Mouse (Mus musculus) testis, adult 2 months (tissue): Measurements from ENCODE around the gene Rfx6. TPM values are rescaled to one million over a fixed set of nuclear protein-coding genes. Genes with fewer than 3 reads are reported as not detected.
A peak's percentile ranks its signal among the peaks of the same experiment; 100 is the strongest.

Experiments used
- H3K27ac ChIP-seq: fragments of 200-500 bp; 2 replicates; pipeline ENCODE4 v1.5.1; 2012; ENCODE audit warnings: low read depth, low read length; ENCODE audit not compliant: control insufficient read depth, insufficient read depth
- H3K27me3 ChIP-seq: fragments of 200-500 bp; 2 replicates; pipeline ENCODE4 v1.6.1; 2012; ENCODE audit warnings: mild to moderate bottlenecking, low read length, moderate library complexity; ENCODE audit not compliant: control insufficient read depth, insufficient read depth
- H3K36me3 ChIP-seq: fragments of 200-500 bp; 2 replicates; pipeline ENCODE4 v1.6.1; 2012; ENCODE audit warnings: mild to moderate bottlenecking, low read length; ENCODE audit not compliant: control insufficient read depth, insufficient read depth
- H3K4me1 ChIP-seq: fragments of 200-500 bp; 2 replicates; pipeline ENCODE4 v1.6.1; 2012; ENCODE audit warnings: low read length; ENCODE audit not compliant: control insufficient read depth, insufficient read depth
- H3K4me3 ChIP-seq: fragments of 200-500 bp; 2 replicates; pipeline ENCODE4 v1.5.1; 2012; ENCODE audit warnings: low read depth, mild to moderate bottlenecking, low read length, moderate library complexity, mixed read lengths; ENCODE audit not compliant: control insufficient read depth
- CTCF ChIP-seq: fragments of 200-500 bp; IDR thresholded peaks from 2 replicates; pipeline ENCODE4 v1.5.1; 2012; ENCODE audit warnings: low read depth, mild to moderate bottlenecking, inconsistent platforms, low read length, moderate library complexity; ENCODE audit not compliant: control insufficient read depth, insufficient read depth, insufficient replicate concordance
- POLR2A ChIP-seq: fragments of 200-500 bp; IDR thresholded peaks from 2 replicates; pipeline ENCODE4 v1.6.1; 2012; ENCODE audit warnings: low read depth, mild to moderate bottlenecking, inconsistent platforms, low read length, moderate library complexity; ENCODE audit not compliant: control insufficient read depth
- polyA plus RNA-seq: library from polyadenylated mRNA; depleted of rRNA; stranded (reverse); fragments of >200 nt; gene quantifications from 2 replicates; pipeline ENCODE4 v1.2.3, GENCODE M21; 2012; rRNA removed

The Rfx6 gene
- polyA plus RNA-seq, 1 experiment, result 1.1 TPM

DNA sequence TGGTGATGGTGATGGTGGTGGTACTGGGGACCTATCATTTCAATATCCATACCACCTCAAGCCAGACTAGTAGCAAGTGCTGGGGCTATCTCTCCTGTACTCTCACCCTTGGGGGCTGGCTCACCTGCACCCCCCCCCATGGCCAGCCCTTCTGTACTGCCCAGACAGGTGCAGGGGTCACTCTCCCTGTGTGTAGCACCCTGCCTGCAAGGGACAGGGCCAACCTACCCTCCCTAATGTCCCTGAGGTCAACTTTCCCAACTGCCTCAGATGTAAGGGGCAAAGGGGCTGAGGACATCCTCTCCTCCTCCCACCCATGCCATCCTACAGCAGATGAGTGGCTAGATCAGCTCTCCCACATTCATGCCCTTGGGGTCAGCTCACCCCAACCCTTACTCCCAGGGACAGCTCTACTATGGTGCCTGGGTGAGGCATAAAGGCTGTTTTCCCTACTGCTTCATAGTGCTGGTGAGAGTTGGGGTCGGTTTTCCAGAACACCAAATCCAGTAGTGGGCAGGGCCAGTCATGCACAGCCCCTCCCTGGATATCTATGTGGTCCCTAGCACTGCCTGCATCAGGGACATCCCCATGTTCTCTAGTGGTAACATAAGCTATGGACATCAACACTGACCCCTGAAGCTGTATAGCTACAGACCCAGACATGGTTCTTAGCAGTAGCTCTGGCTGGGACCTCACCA is 5.3 kb upstream of the Rfx6 start:
- Histone ChIP-seq H3K4me1 (no peaks in the 10 kb centered on the region), H3K27me3 (no peaks in the 10 kb centered on the region), H3K27ac (no peak overlapping the region), H3K4me3 (no peak overlapping the region), H3K36me3 (no peaks in the 10 kb centered on the region)
- TF ChIP-seq CTCF (no peak), POLR2A (no peak)

DNA sequence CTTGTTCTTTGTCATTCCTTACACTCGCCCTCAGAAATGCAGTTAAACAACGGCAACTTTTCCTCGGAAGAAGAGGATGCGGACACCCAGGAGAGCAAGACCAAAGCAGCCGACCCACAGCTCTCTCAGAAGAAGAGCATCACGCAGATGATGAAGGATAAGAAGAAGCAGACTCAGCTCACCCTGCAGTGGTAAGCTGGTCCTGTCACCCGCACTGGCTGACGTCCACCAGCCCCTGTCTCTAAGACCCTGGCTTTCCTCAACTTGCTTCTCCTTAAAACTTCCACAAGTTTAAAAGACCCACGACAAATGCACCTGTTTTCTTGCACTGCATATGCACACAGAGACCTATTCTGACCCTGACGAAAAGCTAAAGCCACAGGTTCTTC is 689 bp downstream of the Rfx6 start:
- H3K27me3 ChIP-seq, result no peaks in the 10 kb centered on the region
- no peak overlapping the region for H3K27ac ChIP-seq
- H3K36me3 ChIP-seq, result no peaks in the 10 kb centered on the region
- peaks cover 4% of the 10 kb centered on the region for H3K4me1 ChIP-seq
- peak overlapping the region; percentile 30; the same call in 1 of the 2 replicates for H3K4me3 ChIP-seq
- no peak for TF ChIP-seq CTCF
- TF ChIP-seq POLR2A, result no peak

DNA sequence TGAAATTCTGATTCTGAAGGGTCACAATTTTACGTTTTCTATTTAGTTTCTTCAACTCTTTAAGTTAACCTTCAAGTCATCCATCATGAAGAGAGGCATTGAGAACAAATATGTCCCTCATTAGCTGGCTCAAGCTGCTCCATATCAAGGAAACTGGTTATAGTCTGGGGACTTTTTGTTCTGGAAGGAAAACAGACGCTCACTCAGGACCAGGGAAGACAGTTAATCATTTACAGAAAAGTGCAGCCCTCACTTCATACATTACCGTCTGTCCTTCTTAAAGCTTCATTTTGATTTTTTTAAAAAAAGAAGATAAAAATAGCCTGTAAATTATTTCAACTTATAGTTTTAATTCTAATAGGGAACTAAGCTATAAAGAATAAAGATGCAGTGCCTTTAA is 43.3 kb downstream of the Rfx6 start:
- no peaks in the 10 kb centered on the region for H3K36me3 ChIP-seq
- no peak for TF ChIP-seq POLR2A
- TF ChIP-seq CTCF, result no peak
- no peak overlapping the region for H3K27ac ChIP-seq
- H3K27me3 ChIP-seq, result no peaks in the 10 kb centered on the region
- no peaks in the 10 kb centered on the region for H3K4me1 ChIP-seq
- no peak overlapping the region for H3K4me3 ChIP-seq

- H3K4me1 ChIP-seq, result no peaks in the 10 kb centered on the region
- H3K36me3 ChIP-seq, result no peaks in the 10 kb centered on the region
- H3K27ac ChIP-seq, result no peak overlapping the region
- TF ChIP-seq CTCF, result no peak
- TF ChIP-seq POLR2A, result no peak
- H3K4me3 ChIP-seq, result no peak overlapping the region
- no peaks in the 10 kb centered on the region for H3K27me3 ChIP-seq
Observed at GRCm38 (mm10) chr10:51761436-51761835, 83.9 kb downstream of the Rfx6 start.

- Histone ChIP-seq H3K4me3 (no peak overlapping the region), H3K27ac (no peak overlapping the region), H3K36me3 (no peaks in the 10 kb centered on the region), H3K27me3 (no peaks in the 10 kb centered on the region), H3K4me1 (no peaks in the 10 kb centered on the region)
- TF ChIP-seq CTCF (no peak), POLR2A (no peak)
Observed at GRCm38 (mm10) chr10:51763241-51763640, 85.7 kb downstream of the Rfx6 start.

DNA sequence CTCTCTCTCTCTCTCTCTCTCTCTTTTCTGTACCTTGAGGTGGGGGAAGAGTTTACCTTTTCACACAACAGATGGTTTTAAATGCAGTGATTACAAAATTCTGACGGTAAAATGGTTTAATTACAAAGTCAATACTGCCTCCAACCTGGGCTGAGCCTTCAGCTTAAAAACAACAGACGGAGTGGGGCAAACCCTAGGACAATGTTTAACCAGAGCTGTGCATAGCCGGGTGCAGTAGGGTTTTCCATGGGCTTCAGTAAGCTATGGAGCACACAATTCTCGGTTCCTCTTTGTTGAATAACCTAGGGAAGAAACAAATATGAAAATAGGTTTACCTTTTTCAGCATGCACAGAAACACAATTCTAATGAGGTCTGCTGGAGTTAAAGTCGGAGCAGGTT is 90.9 kb downstream of the Rfx6 start:
- no peak for TF ChIP-seq POLR2A
- TF ChIP-seq CTCF, result no peak
- Histone ChIP-seq H3K4me1 (no peaks in the 10 kb centered on the region), H3K27ac (no peak overlapping the region), H3K4me3 (no peak overlapping the region), H3K36me3 (no peaks in the 10 kb centered on the region), H3K27me3 (no peaks in the 10 kb centered on the region)

DNA sequence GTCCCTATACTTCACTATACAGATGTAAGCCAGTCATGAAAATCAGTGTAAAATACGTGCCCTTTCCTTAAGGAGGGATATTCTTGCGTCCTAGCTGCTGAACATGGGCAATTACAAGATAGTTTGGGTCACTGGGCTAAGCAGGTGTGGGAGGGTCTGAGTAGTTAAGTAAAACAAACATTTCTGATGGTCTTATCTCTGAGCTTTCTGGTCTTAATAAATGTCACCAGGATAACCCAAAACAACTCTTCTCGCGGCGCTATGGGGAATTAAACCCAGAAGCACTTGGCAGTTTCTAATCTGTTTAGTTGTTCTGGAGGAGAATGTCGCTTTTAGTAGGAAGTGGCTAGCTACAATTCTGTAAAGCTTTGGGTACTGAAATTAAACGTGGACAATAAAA is 91.7 kb downstream of the Rfx6 start:
- no peaks in the 10 kb centered on the region for H3K27me3 ChIP-seq
- no peak for TF ChIP-seq CTCF
- H3K4me1 ChIP-seq, result no peaks in the 10 kb centered on the region
- no peaks in the 10 kb centered on the region for H3K36me3 ChIP-seq
- no peak overlapping the region for H3K4me3 ChIP-seq
- H3K27ac ChIP-seq, result no peak overlapping the region

- Histone ChIP-seq H3K27me3 (no peaks in the 10 kb centered on the region), H3K36me3 (no peaks in the 10 kb centered on the region), H3K4me1 (no peaks in the 10 kb centered on the region), H3K4me3 (no peak overlapping the region), H3K27ac (no peak overlapping the region)
- TF ChIP-seq CTCF (no peak), POLR2A (no peak)
Observed at GRCm38 (mm10) chr10:51779648-51780047, 102.1 kb downstream of the Rfx6 start.

Other genes starting within 250 kb of the Rfx6 start
- gene Gm49339, start 197.1 kb upstream of the Rfx6 start, polyA plus RNA-seq, result 0.22 and 0.57 TPM in 2 replicates
- 0.40 and 0.65 TPM in 2 replicates for gene Lilr4b, start 197.1 kb upstream of the Rfx6 start, polyA plus RNA-seq
- gene Lilrb4a, start 186.8 kb upstream of the Rfx6 start, polyA plus RNA-seq, result 0.38 and 0.64 TPM in 2 replicates
- gene Fam162b, start 87.2 kb upstream of the Rfx6 start, polyA plus RNA-seq, result not detected in 2 replicates
- gene Gprc6a, start 46.3 kb upstream of the Rfx6 start, polyA plus RNA-seq, result 0.10 and 0.14 TPM in 2 replicates